Mouse (Mus musculus) kidney, adult 2 months (tissue): ENCODE measurements at regions not wholly inside any gene's neighbourhood (a gene's known extent, or its start where the extent isn't known, plus 50 kb on each side); places are given as distances from the start of the nearest gene placed in this dataset.

Experiments used
- DNase-seq: peaks from one replicate; pipeline ENCODE4 v3.0.0; 2021
- H3K27ac ChIP-seq: fragments of 200-500 bp; 2 replicates; pipeline ENCODE4 v1.5.1; 2012; ENCODE audit warnings: low read depth, low read length, control low read depth, inconsistent platforms; ENCODE audit not compliant: insufficient read depth
- H3K27me3 ChIP-seq: fragments of 200-500 bp; replicated peaks from 2 replicates; pipeline ENCODE4 v1.6.1; 2012; ENCODE audit warnings: mild to moderate bottlenecking, moderate library complexity, low read length, inconsistent platforms; ENCODE audit not compliant: control insufficient read depth, insufficient read depth
- H3K36me3 ChIP-seq: fragments of 200-500 bp; 2 replicates; pipeline ENCODE4 v1.6.1; 2012; ENCODE audit warnings: mild to moderate bottlenecking, moderate library complexity, low read length, inconsistent platforms; ENCODE audit not compliant: control insufficient read depth, insufficient read depth
- H3K4me1 ChIP-seq: fragments of 200-500 bp; 2 replicates; pipeline ENCODE4 v1.6.1; 2011; ENCODE audit warnings: low read length; ENCODE audit not compliant: control insufficient read depth, insufficient read depth
- H3K4me3 ChIP-seq: fragments of 200-500 bp; 2 replicates; pipeline ENCODE4 v1.5.1; 2011; ENCODE audit warnings: mild to moderate bottlenecking, low read depth, low read length, control low read depth; ENCODE audit not compliant: insufficient read depth
- CTCF ChIP-seq: fragments of 200-500 bp; conservative IDR thresholded peaks from 2 replicates; pipeline ENCODE4 v1.5.1; 2011; ENCODE audit warnings: low read depth, mild to moderate bottlenecking, control low read depth, low read length, moderate library complexity, mixed read lengths; ENCODE audit not compliant: insufficient read depth, insufficient read length
- POLR2A ChIP-seq: fragments of 200-500 bp; IDR thresholded peaks from one replicate; pipeline ENCODE4 v1.6.1; 2011; ENCODE audit warnings: low read depth, low read length, control low read depth
- WGBS: fragments of 180-500 bp; shearing (Covaris S2); methylation state at CpG from one replicate; pipeline ENCODE4 v1.1.7; 2018; 5-methylcytosine and 5-hydroxymethylcytosine counted together

DNA sequence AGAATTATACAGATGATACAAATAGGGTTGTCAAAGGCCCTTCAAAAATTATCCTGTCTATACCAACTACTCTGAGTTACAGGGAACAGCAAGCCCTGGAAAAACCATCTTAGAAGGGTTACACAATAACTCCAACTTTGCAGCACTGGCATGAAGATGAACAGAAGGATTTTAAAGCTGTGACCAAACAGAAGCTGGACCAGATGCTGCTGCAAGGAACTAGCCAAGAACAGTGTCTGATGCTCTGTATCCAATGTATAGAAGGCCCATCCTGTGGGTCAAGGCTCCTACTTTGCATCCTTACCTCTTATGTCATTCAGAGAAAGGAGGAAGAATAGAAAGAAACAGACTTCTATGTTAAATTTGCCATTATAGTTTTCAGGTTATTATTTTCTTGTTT lies 231.3 kb downstream of the AI593442 start:
- Histone ChIP-seq H3K4me1 (no peaks in the 10 kb centered on the region), H3K27me3 (no peaks in the 10 kb centered on the region), H3K27ac (no peak overlapping the region), H3K4me3 (no peak overlapping the region), H3K36me3 (no peaks in the 10 kb centered on the region)
- TF ChIP-seq POLR2A (no peak), CTCF (no peak)
- no peak for DNase-seq

DNA sequence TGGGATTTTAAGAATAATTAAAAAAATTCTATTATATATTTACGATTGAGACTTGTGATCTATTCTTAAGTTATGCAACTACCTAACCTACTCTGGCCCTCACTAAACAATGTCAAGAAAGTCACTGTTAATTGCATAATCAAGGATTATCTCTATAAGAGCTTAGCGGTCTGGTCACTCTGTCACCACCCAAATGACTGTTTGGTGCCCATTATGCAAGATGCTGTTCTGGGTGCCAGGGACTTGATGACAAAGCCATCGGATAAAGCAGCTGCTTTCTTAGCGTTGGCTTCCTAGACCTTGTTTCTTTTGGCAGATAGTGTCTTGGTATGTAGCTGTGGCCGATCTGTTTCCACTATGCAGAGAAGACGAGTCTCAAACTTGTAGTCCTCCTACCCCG lies 236.4 kb downstream of the AI593442 start:
- TF ChIP-seq CTCF (no peak), POLR2A (no peak)
- WGBS: 84% methylated on average over 7 of the region's 7 CpGs
- Histone ChIP-seq H3K4me1 (no peaks in the 10 kb centered on the region), H3K27ac (no peak overlapping the region), H3K4me3 (no peak overlapping the region), H3K36me3 (no peaks in the 10 kb centered on the region), H3K27me3 (no peaks in the 10 kb centered on the region)
- no peak for DNase-seq

DNA sequence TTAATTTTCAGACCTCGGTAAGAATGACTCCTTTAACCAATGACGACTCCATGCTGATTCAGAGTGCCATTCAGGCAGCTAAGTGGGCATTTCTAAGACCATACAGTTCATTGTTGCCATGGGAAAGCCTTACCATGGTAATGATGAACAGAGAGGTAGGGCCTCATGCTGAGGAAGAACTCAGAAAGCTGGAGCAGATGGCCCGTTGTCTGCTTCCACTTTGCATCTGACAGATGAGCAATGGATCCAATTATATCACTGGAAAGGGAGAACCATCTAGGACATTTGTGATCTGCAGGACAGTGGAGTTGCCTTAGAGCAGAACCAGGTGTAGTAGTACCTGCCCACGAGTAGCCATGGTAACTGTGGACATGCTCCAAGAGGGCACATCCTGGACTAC lies 245.4 kb downstream of the AI593442 start:
- WGBS: 72% methylated on average over 4 of the region's 4 CpGs
- H3K4me3 ChIP-seq: no peak overlapping the region
- no peak overlapping the region for H3K27ac ChIP-seq
- no peaks in the 10 kb centered on the region for H3K36me3 ChIP-seq
- DNase-seq: no peak
- no peaks in the 10 kb centered on the region for H3K4me1 ChIP-seq
- H3K27me3 ChIP-seq: no peaks in the 10 kb centered on the region
- TF ChIP-seq POLR2A (no peak), CTCF (no peak)

DNA sequence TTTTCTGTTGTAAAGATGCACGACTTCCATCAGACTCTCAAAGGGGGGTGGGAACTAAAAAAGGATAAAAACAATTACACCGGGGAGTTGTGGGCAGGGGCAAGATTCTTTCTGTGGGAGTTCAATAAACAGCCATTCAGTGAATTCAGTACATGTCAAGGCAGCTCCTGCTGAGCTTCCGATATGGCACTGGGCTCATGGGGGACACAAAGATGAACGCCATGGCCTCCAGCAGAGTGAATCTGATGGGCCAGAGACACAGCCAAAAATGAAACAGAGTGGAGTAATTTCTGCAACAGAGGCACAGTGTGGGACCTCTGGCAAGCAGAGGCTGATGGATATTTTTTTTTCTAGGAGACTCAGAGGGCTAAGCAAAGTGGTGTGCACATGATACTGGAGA lies 254.2 kb downstream of the AI593442 start:
- no peaks in the 10 kb centered on the region for H3K27me3 ChIP-seq
- H3K4me3 ChIP-seq: no peak overlapping the region
- WGBS: 63% methylated on average over 4 of the region's 4 CpGs
- TF ChIP-seq CTCF (no peak), POLR2A (no peak)
- H3K27ac ChIP-seq: no peak overlapping the region
- H3K36me3 ChIP-seq: no peaks in the 10 kb centered on the region
- H3K4me1 ChIP-seq: no peaks in the 10 kb centered on the region
- DNase-seq: no peak

DNA sequence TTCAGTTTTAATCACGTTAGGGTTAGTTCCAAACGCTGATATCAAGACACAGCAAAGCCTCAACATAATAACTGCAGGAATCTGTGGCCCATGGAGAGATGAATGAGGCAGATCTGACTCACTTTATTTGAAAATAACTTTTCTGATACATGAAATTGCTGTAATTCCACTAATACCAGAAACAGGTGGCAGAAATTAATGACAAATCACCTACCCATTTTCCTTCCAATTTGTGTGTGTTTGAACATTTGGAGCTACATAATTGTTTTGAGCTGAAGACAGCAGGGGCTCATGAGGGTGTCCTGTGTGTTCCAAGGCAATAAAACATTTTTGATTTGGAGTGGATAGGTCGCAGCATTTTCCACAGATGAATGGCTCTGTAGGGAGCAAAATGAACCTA lies 254.2 kb upstream of the Zc3h12c start:
- no peak overlapping the region for H3K27ac ChIP-seq
- H3K36me3 ChIP-seq: no peaks in the 10 kb centered on the region
- H3K4me3 ChIP-seq: no peak overlapping the region
- H3K27me3 ChIP-seq: no peaks in the 10 kb centered on the region
- DNase-seq: no peak
- 67% methylated on average over 3 of the region's 3 CpGs for WGBS
- no peaks in the 10 kb centered on the region for H3K4me1 ChIP-seq
- TF ChIP-seq CTCF: no peak
- TF ChIP-seq POLR2A: no peak

DNA sequence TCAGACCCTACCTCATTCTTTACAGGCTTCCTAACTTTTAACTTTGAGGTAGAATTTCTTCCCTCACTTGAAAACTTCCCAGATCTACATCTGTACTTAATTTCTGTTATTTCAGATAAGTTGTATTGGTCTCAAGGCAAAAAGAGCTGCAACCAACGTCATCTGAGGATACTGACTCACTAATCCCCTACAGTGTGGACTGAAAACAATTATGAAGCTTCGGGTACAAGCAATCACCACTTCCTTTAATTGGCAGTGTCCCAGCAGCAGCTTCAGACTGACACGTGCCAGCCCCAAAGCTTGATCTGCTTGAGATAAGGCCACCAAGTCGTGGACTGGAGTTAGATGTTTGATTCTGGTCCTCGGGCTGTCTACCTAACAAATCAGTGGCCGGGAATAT lies 247.3 kb upstream of the Zc3h12c start:
- no peaks in the 10 kb centered on the region for H3K27me3 ChIP-seq
- DNase-seq: no peak
- H3K27ac ChIP-seq: no peak overlapping the region
- TF ChIP-seq POLR2A (no peak), CTCF (no peak)
- H3K4me3 ChIP-seq: no peak overlapping the region
- no peaks in the 10 kb centered on the region for H3K4me1 ChIP-seq
- no peaks in the 10 kb centered on the region for H3K36me3 ChIP-seq
- WGBS: 55% methylated on average over 6 of the region's 6 CpGs

DNA sequence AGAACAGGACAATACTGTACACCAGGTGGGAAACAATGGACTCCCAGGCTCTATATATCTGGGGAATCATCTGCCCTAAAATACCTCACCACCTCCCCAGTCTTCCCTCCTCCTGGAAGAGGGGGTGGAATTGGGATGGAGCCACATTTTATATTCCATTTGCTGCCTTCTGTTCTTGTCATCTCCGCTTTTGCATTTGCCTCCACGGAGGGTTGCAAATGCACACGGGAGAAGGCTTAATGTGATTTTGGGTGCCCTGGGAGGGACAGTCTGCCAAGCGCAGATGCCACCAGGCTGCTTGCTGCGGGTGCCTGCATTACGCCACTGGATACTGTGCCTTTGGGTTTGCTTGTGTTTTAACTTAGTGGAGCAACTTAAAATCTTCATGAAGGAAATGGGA lies 239.5 kb upstream of the Zc3h12c start:
- TF ChIP-seq POLR2A (no peak), CTCF (no peak)
- H3K36me3 ChIP-seq: no peaks in the 10 kb centered on the region
- DNase-seq: no peak
- no peak overlapping the region for H3K27ac ChIP-seq
- no peaks in the 10 kb centered on the region for H3K4me1 ChIP-seq
- no peak overlapping the region for H3K4me3 ChIP-seq
- WGBS: 92% methylated on average over 6 of the region's 6 CpGs
- H3K27me3 ChIP-seq: no peaks in the 10 kb centered on the region

DNA sequence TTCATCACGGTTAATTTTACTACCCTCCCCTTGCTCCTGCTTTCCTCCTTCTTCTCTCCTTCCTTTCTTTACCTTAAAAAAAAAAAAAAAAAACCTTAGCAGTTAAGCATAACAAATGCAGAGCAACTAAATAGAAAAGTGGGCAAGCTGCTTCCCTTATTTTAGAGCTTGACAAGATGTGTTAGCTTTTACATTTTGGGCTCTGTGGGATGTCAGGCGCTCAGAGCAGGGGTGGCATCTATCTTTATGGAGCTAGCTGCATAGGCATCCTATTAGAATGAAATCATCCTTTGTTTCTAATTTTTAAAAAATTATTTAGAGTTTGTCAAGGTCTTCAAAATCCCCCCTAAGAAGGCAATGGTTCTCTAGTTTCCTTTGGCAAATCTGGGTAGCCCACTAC lies 234.1 kb upstream of the Zc3h12c start:
- Histone ChIP-seq H3K36me3 (no peaks in the 10 kb centered on the region), H3K4me3 (no peak overlapping the region), H3K4me1 (no peaks in the 10 kb centered on the region), H3K27me3 (no peaks in the 10 kb centered on the region), H3K27ac (no peak overlapping the region)
- no peak for DNase-seq
- no peak for TF ChIP-seq POLR2A
- no peak for TF ChIP-seq CTCF
- 60% methylated on average over 2 of the region's 2 CpGs for WGBS
